Mouse (Mus musculus) E14TG2a.4 (cell line): ENCODE measurements at regions not wholly inside any gene's neighbourhood (a gene's known extent, or its start where the extent isn't known, plus 50 kb on each side); places are given as distances from the start of the nearest gene placed in this dataset.

Experiments used
- CTCF ChIP-seq: conservative IDR thresholded peaks from 2 replicates; pipeline ENCODE4 v1.5.1; 2014; ENCODE audit warnings: low read length
- POU5F1 ChIP-seq: IDR thresholded peaks from 2 replicates; pipeline ENCODE4 v1.6.1; 2014; ENCODE audit warnings: low read length, borderline replicate concordance

DNA sequence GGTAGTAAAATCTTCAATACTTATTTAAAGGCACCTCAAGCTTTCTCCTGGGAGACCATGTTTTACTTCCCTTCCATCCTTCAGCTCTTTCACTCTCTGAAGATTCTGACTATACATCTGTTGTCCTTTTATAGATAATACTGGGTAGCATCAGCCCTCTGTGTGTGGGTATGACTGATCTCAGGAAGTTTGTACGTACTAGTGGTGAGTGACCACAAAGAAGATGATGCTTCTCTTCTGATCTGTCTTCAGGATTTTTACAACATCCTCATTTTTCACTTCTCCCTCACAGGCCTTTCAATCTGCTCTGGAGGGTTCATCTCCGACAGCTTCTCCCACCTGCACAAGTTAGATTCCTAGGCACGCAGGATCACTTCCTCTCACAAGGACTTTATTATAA, 119.4 kb upstream of the Acvr2a start:
- no peak for TF ChIP-seq CTCF
- TF ChIP-seq POU5F1: no peak
